Mouse (Mus musculus) erythroid progenitor cell, adult 5-6 weeks (primary cell): ENCODE measurements around the gene Fggy. TPM values are rescaled to one million over a fixed set of nuclear protein-coding genes. Genes with fewer than 3 reads are reported as not detected.

Source experiments
- ATAC-seq: replicated peaks from 2 replicates; pipeline ENCODE4 v1.8.0; 2016; ENCODE audit warnings: moderate number of reproducible peaks, mild to moderate bottlenecking, moderate TSS enrichment, inconsistent platforms; ENCODE audit not compliant: poor library complexity, low FRiP score, severe bottlenecking
- total RNA-seq, 2 experiments: library from RNA; stranded (forward) in 1 of 2; stranded (reverse) in 1 of 2; fragments of 150-400 nt in 1 of 2; fragments of 186-747, 209-891 nt in 1 of 2; gene quantifications; 2 replicates each; pipeline versions ENCODE4 v1.2.3 to v1.2.4; 2015 to 2017; ENCODE audit warnings: low replicate concordance in 2 of 2

The Fggy gene
- total RNA-seq, 2 experiments from 2014 or later = 8.8 TPM; not detected in 1

DNA sequence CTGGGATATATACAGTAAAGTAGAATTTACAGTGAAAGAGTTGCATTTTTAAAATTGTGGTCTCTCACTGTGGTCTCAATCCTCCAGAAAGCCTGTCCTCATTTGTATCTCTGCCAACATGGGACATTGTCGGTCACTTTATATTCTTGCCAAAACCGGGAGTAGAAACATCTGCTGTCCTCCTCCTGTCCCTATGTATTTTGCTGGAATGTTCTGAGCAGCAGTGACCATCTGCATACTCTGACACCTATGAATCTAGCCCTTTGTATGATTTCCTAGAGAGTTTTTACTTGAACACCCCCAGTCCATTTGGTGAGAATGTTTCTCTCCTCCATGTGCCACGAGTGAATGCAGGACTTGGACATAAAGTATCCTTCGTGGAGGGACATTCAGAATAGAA is 318.6 kb downstream of the Fggy start:
- ATAC-seq = no peak

DNA sequence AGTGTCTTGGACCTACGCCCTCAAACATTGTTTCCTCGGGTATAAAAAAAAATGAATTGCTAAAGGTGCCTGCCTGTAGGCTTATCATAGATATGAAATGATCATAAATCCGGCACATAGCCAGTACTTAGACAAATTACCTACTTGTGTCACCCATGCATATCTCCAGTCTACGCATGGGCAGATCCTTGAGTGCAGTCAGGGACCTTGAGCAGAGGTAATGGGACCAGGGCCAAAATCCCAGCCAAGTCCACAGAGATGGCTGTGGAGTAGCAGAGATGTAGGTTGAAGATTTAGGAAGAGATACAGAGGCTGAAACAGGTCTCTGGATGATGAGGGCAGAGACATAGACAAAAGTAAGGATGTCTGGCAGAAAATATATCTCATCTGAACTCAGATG is 320.1 kb downstream of the Fggy start:
- no peak for ATAC-seq

DNA sequence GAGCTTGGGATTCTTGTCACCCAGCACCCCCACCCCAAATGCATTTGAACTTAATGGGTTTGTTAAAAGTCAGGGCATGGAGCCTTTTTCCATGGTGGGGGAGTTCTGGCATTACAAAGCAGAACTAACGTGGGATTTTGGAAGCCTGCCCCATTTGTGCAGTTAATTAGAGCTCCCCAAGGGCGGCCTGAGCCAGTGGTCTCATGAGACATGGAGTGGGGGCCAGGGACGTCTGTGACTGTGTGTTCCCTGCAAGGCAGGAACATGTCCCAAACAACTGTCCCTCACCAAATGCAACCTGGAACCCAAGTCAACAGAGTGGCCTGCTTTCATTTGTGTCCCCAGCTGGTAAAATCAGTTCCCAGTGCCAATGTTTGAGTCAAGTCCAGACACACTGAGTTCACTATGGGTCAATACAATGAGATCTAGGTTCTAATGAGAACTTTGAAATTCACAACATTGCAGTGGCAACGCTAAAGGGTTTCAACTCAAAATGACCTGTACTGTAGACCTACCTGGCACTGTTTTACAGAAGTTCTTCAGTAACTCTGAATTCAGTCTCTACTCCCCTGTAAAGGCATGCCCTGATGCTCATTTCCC is 324.5 kb downstream of the Fggy start:
- no peak for ATAC-seq

DNA sequence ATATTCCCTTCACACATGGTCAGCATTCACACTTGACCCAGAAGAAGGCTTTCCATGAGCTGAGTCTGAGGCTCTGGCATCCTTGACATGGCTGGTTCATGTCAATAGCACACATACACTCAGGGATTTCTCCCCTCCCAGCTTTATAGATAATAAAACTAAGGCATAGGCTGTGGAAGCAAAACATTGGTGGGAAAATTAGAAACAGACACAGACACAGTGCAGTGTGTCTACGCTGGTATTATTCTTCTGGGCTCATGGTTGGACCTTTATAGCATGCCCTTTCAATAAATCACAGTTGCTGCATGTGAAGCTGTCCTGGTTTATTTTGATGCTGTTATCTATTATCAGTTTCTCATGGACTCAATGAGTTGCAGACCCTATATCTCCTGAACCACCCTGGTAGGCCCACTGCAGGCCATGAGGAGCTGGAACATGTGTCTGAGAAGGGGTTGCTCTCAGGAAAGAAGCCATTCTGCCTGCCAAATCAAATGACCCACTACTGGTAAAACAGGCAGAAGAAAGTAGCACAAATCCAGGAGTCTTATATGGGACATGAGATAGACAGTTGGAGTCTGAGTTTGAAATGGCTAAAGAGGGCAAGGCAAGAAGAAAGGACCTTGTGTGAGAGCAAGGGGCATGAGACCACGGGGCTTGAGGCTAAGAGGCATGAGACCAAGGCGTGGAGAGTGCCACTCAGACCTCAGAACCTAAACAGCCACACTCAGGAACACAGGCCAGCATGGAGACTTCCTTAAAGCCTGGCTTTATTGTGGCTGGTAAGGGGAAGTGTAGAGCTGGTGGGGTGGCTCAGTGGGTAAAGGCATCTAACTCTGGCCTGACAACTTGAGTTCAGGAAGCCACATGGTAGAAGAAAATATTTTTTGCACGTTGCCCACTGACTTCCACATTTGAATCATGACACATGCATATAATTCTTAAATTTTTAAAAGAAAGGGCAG is 327.2 kb downstream of the Fggy start:
- no peak for ATAC-seq

DNA sequence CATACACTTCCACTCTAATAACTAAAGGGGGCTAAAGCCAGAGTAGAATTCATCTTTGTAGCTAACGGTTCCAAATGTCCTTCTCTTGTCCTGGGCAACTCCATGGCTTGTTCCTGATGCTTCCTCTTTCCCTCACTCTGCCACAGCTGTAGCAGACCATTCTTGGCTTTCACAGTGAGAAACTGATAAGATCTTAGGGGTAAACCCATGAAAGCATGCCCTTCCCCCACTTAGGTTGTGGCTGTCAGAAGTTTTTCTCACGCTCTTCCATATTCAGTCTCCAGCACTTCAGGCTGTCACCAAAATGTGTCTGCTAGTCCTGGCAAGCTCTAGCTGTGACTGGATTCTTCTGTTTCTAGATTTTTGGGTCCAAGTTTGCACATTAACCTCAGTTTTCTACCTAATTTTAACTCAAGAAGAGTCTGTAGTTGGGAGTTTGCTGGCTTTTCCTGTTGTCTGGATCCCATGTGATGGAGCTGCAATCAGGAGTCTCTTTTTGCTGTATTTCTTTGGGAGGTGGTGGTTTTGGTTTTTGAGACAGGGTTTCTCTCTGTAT is 338.0 kb downstream of the Fggy start:
- no peak for ATAC-seq

DNA sequence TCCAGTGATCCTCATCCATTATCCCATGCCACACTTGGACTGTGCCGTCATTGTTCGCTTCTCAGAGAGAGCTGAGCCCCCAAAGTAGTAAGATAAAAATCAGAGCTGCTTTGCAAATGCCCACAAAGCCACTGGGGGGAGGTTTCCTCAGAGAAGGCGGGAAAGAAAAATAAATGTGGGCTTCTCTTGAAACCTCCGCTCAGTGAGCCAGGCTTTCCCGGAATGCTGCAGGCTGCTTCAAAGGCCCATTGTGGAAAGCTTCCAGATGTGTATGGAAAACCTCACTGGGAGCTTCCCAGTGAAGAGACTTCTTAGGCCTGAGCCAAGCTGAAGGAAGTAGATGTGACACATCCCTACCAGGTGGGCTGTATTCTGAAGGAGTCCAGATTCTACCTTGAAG is 339.3 kb downstream of the Fggy start:
- no peak for ATAC-seq

DNA sequence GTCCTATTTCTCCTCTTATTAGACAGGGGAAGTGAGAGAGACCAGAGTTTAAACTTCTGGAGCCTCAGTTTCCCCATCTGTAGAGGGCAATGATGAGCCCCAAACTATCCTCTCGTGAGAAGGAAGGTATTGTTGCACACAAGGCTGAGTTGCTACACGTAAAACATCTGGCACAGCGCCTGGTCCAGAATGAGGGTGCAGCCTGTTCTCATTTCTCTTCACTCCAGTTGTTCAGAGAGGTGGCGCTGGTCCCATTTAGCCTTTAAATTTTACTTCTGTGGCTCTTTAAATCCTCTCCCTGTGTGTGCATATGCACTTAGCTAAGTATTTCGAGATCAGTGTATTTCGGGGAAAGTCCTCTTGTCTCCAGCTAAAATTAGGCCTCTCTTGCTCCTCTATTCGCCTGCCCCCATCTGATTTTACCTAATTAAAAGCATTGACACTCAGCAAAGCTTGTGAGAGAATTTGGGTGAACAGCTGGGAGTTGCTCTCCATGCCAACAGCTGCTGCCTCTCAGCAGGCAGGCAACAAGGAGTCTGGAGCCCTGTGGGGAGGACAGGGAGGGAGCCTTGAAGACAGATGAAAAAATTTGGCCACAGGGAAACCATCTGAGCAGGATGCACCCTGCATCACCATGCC is 340.0 kb downstream of the Fggy start:
- ATAC-seq = no peak

DNA sequence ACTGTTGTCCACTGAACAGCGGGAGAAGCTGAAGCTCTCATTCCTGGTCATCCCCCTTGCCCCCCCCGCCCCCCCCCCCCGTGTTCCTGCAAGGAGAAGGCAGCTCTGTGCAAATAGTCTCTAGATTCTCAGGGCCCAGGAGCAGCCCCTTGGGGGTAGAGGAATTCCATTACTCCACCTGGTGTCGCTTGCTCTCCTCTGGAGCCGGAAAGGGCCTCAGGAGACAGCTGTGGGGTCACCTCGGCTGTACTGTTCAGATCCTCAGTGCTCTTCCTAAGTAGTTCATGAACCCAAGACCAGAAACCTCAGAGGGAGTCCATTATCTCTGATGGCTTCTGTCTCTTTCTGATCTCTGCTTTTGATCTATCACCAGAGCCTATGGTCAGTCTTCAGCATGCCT is 341.4 kb downstream of the Fggy start:
- ATAC-seq = no peak

DNA sequence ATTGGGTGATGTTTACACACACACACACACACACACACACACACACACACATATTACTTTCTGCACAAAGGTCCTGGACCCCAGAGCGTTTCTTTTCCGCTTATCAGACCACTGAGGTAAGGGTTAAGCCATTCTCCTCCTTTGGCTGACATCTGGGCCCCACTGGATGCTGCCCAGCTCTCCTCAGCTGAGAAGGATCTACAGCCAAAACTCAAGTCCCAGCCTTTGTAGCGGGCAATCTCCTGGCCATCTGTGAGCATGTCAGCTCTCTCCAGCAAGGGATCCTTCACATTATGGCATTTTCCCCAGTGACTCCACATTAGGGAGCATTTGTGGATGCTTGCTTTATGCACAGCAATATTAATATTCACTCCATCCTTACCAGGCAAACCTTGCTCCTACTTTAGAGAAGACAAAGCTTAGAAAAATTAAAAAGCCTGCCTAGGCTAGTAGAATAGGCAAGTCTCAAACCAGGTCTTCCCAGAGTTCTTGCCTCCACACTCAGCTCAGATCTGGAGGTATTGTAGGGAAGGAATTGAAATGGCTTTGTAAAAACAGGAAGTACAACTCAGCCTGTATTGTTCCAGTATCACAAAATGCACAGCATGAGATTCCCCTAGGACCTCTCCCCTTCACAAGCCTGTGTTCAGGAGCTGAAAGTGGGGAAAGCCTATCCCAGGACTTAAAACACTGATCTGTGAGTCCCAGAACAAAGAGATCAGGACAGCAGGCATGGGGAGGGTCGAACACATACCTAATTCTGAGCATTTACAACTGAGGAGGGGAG is 342.8 kb downstream of the Fggy start:
- ATAC-seq = no peak

DNA sequence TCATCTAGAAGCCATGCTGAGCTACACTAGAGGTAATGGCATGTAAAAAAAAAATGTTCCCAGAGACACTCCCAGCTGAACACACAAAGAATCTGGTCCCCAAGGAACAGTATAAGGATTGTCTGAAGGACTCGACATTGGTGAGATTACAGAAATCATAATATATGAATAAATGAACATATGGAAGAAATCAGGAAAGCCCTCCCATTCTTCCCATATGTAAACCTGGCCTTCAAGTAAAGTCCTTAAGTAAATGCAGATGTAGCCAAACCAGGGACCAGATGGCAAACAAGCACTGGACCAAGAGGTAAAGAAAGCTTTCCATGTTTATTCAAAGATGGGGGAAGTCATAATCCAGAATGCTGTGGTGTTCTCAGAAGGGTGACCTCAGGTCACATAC is 343.5 kb downstream of the Fggy start:
- ATAC-seq = no peak

DNA sequence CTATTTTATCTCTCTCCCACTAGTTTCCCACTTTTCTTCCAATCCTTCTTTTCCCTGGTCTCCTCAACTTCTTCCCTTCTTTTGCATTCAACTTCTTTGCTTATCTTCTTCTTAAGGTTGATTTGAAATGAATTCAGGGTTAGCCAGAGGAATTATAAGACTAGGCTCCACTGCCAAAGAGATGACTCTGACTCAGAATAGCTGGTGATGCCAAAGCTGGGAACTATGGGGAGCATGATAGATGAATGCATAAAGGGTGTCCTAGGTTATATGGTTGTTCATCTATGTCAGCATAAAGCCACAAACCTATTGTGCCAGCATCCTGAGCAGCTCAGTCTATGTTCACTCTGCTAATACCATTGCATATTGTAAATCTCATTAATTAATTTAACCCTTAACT is 348.8 kb downstream of the Fggy start:
- no peak for ATAC-seq

DNA sequence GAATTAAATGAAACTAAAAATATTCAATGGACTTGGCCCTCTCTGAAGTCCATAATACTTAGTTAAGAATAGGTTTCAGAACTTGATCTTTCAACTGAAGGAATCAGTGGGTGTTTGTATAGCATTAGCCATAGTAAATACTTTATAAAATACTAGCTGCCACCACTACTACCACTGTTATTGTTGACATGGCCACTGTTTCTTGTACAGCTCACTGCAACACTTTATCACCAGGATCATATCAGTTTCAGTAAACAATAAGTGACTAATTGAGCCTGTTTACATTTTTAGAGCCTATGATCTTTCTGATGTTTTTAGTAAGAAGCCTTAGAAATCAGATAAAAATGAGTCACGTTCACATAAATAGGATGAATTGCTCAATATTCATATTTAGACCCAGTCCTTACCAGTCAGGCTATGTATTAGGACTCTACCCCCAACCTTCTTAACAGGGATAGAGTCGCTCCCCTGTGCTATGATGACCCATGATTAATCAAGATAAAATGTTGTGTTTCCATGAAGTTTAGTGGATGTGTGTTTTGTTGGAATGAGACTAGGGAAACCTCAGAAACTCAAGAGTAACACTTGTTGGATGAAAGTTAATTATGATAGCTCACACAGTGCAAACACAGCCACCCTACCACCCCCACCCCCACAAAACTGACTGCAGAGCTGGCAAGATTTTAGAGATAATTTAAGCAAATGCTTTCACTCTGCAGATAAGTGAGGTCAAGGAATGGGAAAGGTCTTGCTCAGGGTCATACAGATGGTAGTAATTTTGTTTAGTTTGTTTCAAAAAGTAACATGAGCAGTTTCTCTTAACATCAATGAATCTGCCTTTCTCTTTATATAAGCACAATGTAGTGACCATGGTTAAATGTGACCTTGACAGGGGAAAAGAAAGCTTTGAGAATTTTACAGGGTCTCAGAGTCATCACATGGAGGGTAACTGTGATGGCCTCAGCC is 352.7 kb downstream of the Fggy start:
- no peak for ATAC-seq

DNA sequence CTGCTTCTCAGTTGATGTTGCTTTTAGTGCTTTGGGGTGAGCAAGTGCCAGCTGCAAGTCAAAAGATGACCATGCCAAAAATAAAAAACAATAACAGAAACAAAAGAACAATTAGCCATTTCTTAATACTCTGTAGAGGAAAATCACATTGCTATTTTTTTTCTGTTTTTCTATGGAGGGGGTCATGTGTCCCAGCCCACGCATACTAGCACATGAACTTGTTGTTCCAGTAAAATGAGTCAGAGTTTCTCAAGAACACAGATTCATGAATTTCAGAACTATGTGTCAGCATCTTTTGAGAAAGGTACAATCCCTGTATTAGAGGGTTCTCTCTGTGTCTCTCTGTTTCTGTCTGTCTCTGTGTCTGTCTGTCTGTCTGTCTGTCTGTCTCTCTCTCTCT is 355.7 kb downstream of the Fggy start:
- ATAC-seq = no peak

DNA sequence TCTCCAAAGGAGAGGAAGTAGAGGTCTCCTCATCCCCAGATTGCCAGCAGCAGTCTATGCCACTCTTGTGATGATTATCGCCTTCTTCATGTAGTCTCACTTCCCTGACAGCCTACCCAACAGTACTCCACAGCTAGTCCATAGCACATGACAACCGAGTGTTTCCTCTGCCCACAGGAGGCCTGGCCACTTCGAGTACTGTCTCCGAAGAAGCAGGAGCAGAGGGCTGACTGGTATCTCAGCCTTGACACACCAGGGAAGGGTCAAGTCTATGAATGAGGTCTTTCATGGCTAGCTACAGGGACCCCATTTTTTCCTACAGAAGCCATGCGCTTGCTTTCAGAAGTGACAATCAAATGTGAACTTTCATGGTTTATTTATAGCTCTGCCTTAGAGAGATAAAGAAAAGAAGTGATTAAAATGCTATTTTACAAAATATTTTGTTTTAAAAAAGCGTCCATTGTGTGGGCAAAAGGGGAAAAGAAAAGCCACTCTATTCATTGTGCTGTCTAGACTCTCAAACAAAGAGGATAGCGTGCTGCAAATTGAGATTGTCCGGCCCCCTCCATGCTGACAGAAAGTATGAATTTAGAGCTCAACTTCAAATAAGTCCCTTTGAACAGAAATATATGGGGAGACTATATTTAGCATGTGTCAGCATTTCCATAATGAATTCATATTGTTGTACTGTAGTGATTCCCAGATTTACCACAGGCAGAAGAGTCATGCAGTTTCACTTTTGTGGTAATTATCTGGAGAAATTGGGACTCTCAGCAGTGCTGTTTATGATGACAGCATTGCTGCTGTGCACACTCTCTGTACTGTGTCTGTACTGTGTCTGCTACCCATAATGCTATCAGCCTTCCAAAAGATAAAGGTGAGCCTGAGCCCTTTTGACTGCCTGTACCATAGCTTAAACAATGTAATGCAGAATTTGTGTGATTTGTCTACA is 358.6 kb downstream of the Fggy start:
- no peak for ATAC-seq

DNA sequence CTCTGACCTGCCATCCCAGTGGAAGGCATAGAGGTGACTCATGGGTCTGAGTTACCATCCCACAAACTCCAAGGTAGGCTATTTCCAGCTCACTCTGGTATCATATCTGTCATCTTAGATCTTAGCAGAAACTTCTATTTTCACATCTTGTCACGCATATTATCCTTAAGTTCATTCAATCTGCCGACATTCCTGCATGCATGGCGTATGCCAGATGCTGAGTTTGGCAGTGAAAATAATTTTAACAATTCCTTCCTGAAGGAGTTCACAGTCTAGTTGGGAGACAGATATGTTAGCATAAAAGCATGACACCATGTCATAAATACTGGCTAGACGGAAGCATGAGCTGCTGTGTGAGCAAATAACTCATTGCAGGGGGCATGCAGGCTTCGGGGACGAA is 360.4 kb downstream of the Fggy start:
- no peak for ATAC-seq

DNA sequence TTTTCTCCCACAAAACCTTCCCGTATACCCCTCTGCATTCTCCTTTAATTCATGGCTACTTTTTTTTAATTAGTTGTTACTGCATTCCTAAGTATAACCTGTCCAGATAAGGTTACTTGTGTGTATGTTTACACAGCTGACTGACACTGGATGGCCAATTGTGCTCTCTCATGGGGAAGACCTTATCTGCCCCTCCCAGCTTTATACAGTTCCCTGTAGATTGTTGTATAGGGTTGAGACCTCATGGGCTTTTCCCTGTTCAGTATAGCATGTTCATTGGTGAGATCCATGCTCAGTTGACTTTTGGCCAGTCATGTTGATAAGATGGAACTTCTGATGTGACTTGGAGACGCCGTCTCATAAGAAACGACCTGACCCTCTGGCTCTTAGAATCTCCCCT is 363.1 kb downstream of the Fggy start:
- ATAC-seq = no peak
